Mouse (Mus musculus): ENCODE results near the gene Invs.

- TF ChIP-seq POLR2A (IDR thresholded peaks at IDR 0.05; ENCODE audit: control insufficient read depth, extremely low read depth, insufficient read depth, low read length, poor library complexity) (no peak), CTCF (IDR thresholded peaks at IDR 0.05; ENCODE audit: borderline replicate concordance, control insufficient read depth, extremely low read depth, insufficient read depth, low read length, poor library complexity) (no peak)
These were observed 7.7 kb upstream of the Invs start for GRCm38 (mm10) chr4:48271838-48272237.

All from thymus, adult 2 months (tissue).